Mouse (Mus musculus): ENCODE measurements around the gene Maats1. TPM values are rescaled to one million over a fixed set of nuclear protein-coding genes. Genes with fewer than 3 reads are reported as not detected.

Gene Maats1
- total RNA-seq (2017), result 0.25 TPM in 1 of 2 replicates, not detected in the other

GRCm38 (mm10) chr16:38341396-38342324 is at the start of gene Maats1:
Maats1 (minus strand) TSS chr16:38342143.
- ATAC-seq (ENCODE audit: extremely low read depth, insufficient number of reproducible peaks, low FRiP score, poor library complexity, severe bottlenecking), result 0 out of 2 replicates have a peak, but pooled peaks have one; percentile 44

GRCm38 (mm10) chr16:38390322-38390721 is 48.4 kb upstream of the Maats1 start:
- ATAC-seq (ENCODE audit: extremely low read depth, insufficient number of reproducible peaks, low FRiP score, poor library complexity, severe bottlenecking), result no peak

GRCm38 (mm10) chr16:38389284-38389893 is 47.4 kb upstream of the Maats1 start:
- no peak for ATAC-seq (ENCODE audit: extremely low read depth, insufficient number of reproducible peaks, low FRiP score, poor library complexity, severe bottlenecking)

DNA sequence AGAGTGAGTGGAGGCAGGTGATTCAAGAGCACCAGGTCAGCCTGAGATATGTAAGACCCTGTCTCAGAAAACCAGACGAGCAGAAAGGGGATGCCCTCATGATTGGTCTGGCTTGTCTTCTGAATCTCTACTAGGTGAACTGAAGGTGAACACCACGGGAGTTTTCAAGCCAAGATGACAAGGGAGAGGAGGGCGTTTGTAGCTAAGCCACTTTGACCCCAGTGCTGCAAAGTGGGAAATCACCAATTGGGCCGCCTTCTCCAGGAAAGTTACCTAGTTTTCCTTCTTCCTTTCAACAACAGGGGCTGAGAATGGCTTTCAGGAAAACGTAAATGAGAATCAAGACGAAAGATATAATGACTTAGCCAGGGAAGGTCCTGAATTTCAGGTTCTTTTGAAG is 46.8 kb upstream of the Maats1 start:
- no peak for ATAC-seq (ENCODE audit: extremely low read depth, insufficient number of reproducible peaks, low FRiP score, poor library complexity, severe bottlenecking)

DNA sequence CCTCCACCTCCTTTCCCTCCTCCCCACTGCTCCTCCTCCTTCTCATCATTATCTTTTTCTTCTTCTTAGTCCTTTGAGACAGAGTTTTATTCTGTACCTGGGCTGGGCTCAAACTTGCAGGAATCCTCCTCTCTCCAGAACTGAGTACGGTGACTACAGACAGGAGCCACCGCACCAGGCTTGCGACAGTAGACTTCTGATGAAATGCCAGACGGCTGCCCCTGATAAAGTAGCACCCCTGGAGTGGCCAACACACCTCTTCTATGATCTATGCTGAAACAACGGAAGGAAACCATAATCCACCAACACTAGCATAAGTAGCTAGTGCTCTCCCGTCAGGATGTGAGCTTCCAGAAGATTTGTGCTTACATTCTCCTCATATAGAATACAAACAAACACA is 45.4 kb upstream of the Maats1 start:
- no peak for ATAC-seq (ENCODE audit: extremely low read depth, insufficient number of reproducible peaks, low FRiP score, poor library complexity, severe bottlenecking)

- no peak for ATAC-seq (ENCODE audit: extremely low read depth, insufficient number of reproducible peaks, low FRiP score, poor library complexity, severe bottlenecking)
Observed at GRCm38 (mm10) chr16:38385700-38386099, 43.8 kb upstream of the Maats1 start.

- no peak for ATAC-seq (ENCODE audit: extremely low read depth, insufficient number of reproducible peaks, low FRiP score, poor library complexity, severe bottlenecking)
Observed at GRCm38 (mm10) chr16:38385184-38385634, 43.3 kb upstream of the Maats1 start.

GRCm38 (mm10) chr16:38383683-38384082 is 41.7 kb upstream of the Maats1 start:
- ATAC-seq (ENCODE audit: extremely low read depth, insufficient number of reproducible peaks, low FRiP score, poor library complexity, severe bottlenecking), result no peak

DNA sequence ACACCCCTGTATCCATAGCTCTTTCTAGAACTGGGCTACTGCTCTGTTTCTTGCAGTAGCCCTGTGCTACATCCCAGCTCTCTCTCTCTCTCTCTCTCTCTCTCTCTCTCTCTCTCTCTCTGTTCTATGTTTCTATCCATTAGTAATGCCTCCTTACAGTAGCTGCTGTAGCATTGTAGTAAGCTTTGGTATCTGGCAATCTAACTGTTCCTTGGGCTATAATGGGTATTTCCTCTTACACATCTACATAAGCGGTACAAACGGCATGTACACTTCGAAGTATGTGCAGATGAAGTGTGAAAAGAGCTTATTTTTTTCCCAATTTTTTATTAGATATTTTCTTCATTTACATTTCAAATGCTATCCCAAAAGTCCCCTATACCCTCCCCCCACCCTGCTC is 38.0 kb upstream of the Maats1 start:
- no peak for ATAC-seq (ENCODE audit: extremely low read depth, insufficient number of reproducible peaks, low FRiP score, poor library complexity, severe bottlenecking)

DNA sequence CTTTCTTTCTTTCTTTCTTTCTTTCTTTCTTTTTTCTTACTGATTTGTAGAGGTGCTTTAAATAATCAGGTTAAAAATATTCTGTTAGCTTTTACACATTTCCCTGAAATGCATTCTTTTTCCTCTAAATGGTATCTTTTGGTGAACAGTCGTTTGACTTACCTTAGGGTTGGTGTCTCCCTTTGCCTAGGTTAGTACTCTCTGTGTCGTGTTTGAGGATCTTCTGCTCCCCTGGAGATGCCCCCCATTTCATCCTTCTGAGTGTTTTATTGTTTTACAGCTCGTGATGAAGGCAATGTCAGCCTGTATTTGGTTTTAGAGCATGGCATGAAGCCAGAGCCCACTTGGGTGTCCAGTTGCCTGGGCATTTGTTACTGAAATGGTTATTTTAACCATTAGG is 37.5 kb upstream of the Maats1 start:
- no peak for ATAC-seq (ENCODE audit: extremely low read depth, insufficient number of reproducible peaks, low FRiP score, poor library complexity, severe bottlenecking)

DNA sequence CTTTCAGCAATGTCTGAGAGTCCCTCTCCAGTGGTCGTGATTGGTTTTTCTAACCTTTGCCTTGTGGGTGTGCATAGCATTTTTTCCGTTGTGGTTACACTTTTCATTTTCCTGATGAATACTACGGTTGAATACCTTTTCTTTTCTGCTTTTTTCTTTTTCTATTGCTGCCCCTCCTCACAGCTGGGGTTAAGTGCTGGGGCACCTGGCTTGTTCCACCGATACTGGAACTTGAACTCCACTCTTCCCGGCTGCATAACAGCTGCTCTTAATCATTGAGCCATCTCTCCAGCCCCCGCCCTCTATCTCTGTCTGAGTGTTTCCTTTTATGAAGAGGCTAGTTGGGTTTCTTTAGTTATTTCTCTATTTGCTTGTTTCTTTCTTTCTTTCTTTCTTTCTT is 37.1 kb upstream of the Maats1 start:
- ATAC-seq (ENCODE audit: extremely low read depth, insufficient number of reproducible peaks, low FRiP score, poor library complexity, severe bottlenecking), result no peak

GRCm38 (mm10) chr16:38378591-38378990 is 36.6 kb upstream of the Maats1 start:
- no peak for ATAC-seq (ENCODE audit: extremely low read depth, insufficient number of reproducible peaks, low FRiP score, poor library complexity, severe bottlenecking)

- ATAC-seq (ENCODE audit: extremely low read depth, insufficient number of reproducible peaks, low FRiP score, poor library complexity, severe bottlenecking), result no peak
Observed at GRCm38 (mm10) chr16:38377546-38377945, 35.6 kb upstream of the Maats1 start.

DNA sequence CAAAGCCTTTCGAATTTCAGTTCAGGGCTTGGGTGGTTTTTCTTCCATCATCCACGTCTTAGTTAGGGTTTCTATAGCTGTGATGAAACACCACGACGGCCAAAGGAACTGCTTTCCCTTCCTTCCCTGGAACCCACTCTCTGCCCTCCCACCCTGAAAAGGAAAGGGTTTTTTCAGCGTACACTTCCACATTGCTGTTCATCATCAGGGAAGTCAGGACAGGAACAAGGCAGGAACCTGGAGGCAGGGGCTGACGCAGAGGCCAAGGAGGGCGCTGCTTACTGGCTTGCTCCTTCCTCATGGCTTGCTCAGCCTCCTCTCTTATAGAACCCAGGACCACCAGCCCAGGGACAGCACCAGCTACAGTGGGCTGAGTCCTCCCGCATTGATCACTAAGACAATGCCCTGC is 34.9 kb upstream of the Maats1 start:
- ATAC-seq (ENCODE audit: extremely low read depth, insufficient number of reproducible peaks, low FRiP score, poor library complexity, severe bottlenecking), result 0 out of 2 replicates have a peak, but pooled peaks have one; percentile 14

GRCm38 (mm10) chr16:38376163-38376840 is 34.4 kb upstream of the Maats1 start:
- ATAC-seq (ENCODE audit: extremely low read depth, insufficient number of reproducible peaks, low FRiP score, poor library complexity, severe bottlenecking), result peak; percentile 53; the same call in 1 of the 2 replicates

- ATAC-seq (ENCODE audit: extremely low read depth, insufficient number of reproducible peaks, low FRiP score, poor library complexity, severe bottlenecking), result no peak
Observed at GRCm38 (mm10) chr16:38375182-38375581, 33.2 kb upstream of the Maats1 start.

- ATAC-seq (ENCODE audit: extremely low read depth, insufficient number of reproducible peaks, low FRiP score, poor library complexity, severe bottlenecking), result no peak
Observed at GRCm38 (mm10) chr16:38374379-38375140, 32.6 kb upstream of the Maats1 start.

GRCm38 (mm10) chr16:38373941-38374340 is 32.0 kb upstream of the Maats1 start:
- no peak for ATAC-seq (ENCODE audit: extremely low read depth, insufficient number of reproducible peaks, low FRiP score, poor library complexity, severe bottlenecking)

- ATAC-seq (ENCODE audit: extremely low read depth, insufficient number of reproducible peaks, low FRiP score, poor library complexity, severe bottlenecking), result no peak
Observed at GRCm38 (mm10) chr16:38373439-38373838, 31.5 kb upstream of the Maats1 start.

All from neutrophil, adult 5-6 weeks (primary cell).